Comparison of ENCODE assay signal across 9 mouse cellular contexts in genomic region chr14:121391927-121392326, GRCm38 (mm10). TPM values are rescaled to one million over a fixed set of nuclear protein-coding genes. Genes with fewer than 3 reads are reported as not detected.
DNase-seq lines count a peak whose midpoint lies in the region; ATAC-seq and TF ChIP-seq lines count a peak whose summit lies in the region.
"Had no signal": no experiment of that assay in that cellular context is flagged by ENCODE, and none has a peak within 500 bp of the region (broad histone marks: within the 10 kb centered on the region; RNA-seq: fewer than 3 reads in every experiment).

No protein-coding gene starts in this region.

- H3K27ac ChIP-seq in left cerebral cortex, adult 2 months: no peak overlapping the region

- intact Hi-C loops in heart, postnatal 25 days (cut with DNase I): no loop called here
- intact Hi-C loops in left cerebral cortex, adult 2 months (cut with DNase I): loop anchor here (5.0 kb wide), 1 partner anchor 35 kb away; no protein-coding TSS in a partner anchor

- no peak for TF ChIP-seq CTCF in left cerebral cortex, adult 2 months (IDR thresholded peaks at IDR 0.05)

- peak; percentile 96 for DNase-seq in heart, adult 11 months
- DNase-seq in heart, postnatal 25 days (ENCODE audit: low spot score): no peak
- peak; percentile 90 for DNase-seq in NIH3T3 (ENCODE audit: low read depth)
- peak; percentile 92 for DNase-seq in fat pad, adult 2 months (ENCODE audit: extremely low read depth, low read depth, low spot score)
- DNase-seq in lung, adult 18-20 months: peak; percentile 77 to 88
- DNase-seq in left cerebral cortex, adult 2 months (ENCODE audit: extremely low spot score in 1 of 2, low spot score in 2 of 2): no peak
- DNase-seq in B cell, adult 2 months: no peak
- DNase-seq: left cerebral cortex, postnatal 4 days had no signal

- no peak for ATAC-seq in monocyte, adult 5-6 weeks (replicated peaks; ENCODE audit: insufficient number of reproducible peaks, low FRiP score, low TSS enrichment, poor library complexity, severe bottlenecking)

- no peak overlapping the region for H3K4me3 ChIP-seq in left cerebral cortex, adult 2 months

RNA-seq across cellular contexts. Expression of gene Stk24, which starts 12.1 kb away (rescaled TPM):
- total RNA-seq in heart, postnatal 25 days (2021): 10 to 100 TPM; 67.1 to 78.4 TPM
- total RNA-seq in left cerebral cortex, adult 2 months (2021): 10 to 100 TPM; 67.8 to 74.2 TPM
- total RNA-seq in monocyte, adult 5-6 weeks (2017): 267 to 321 TPM (median 302 TPM) in 3 replicates

Comparison
In these comparisons a context has a peak if more than half of its experiments do, and no peak if none do; other contexts are left out.
1. DNase-seq: peak in heart, adult 11 months (single experiment), NIH3T3 (single experiment), fat pad, adult 2 months (single experiment) and lung, adult 18-20 months (2 of 2); none in heart, postnatal 25 days (single experiment), left cerebral cortex, adult 2 months (0 of 2) and B cell, adult 2 months (0 of 2).